Mouse (Mus musculus) cerebellum, adult 11 months (tissue): ENCODE measurements at regions not wholly inside any gene's neighbourhood (a gene's known extent, or its start where the extent isn't known, plus 50 kb on each side); places are given as distances from the start of the nearest gene placed in this dataset.

ENCODE experiments used
- DNase-seq: peaks from one replicate; pipeline ENCODE4 v3.0.0; 2022

GRCm38 (mm10) chr9:30770436-30771173 lies 151.6 kb downstream of the Adamts15 start:
- no peak for DNase-seq

DNA sequence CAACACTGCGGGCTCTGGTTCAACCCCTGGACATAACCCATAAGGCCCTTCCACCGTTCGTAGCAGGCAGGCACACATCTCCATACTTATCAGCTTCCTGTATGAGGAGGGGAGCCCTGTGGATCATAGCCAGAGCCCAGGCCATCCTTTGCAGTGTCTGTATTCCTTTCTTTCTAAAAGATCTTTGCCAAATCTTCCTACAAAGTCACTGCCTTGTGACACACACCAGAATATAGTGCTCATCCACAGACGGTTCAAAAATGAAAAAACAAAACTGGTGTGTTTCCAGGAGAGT lies 152.9 kb downstream of the Adamts15 start:
- no peak for DNase-seq

DNA sequence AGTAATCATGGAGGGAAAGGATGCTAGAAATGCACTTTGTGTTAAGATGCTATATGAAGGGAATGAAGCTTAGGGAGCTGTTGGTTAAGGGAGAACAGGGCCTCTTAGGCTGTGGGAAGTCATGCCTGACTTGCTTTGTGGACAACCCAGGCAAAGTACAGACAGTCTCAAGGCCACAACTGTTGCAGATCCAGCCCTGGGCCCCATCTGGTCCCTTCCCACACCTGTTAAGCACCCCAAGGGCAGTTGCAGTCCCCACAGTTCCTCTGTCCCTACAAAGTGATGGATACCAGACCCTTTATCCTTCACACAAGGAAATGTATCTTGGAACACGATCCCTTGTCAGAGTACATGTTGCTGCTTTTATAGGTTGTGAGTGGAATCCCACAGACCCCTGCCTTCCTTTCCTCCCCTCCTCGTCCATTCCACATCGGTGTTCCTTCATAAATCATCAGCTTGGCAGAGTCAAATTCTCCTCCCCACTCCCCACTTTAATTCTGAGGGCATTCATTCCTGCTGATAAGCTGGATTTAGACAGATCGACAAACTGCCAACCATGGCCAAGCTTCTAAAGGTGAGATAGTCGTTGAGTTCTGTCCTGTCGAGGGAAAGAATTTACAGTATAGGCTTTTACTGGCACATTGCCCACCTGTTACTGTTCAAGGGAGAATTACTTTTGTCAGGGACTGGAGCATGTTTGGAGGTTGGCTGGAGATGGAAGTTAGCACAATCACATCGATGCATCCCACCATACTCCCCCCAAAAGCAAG lies 153.4 kb downstream of the Adamts15 start:
- DNase-seq, result no peak

GRCm38 (mm10) chr9:30766701-30767100 lies 155.6 kb downstream of the Adamts15 start:
- DNase-seq, result no peak

DNA sequence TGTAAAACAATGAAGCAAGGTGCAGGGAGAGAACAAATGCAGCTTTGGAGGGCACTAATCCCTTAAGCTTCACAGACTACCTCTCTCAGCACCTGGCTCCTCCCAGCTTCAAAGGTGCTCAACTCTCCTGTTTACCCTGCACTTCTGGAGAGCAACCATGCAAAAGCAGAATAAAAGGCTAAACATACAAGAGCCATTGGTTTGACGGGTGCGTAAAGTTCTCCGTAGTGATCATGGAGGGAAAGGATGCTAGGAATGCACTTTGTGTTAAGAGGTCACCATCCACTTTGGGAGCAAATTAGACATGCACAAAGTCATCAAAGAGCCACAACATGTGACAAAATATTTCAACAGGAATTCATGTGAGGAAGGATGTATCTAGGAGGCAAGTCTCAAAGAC lies 156.1 kb downstream of the Adamts15 start:
- no peak for DNase-seq

- no peak for DNase-seq
These were observed 157.2 kb downstream of the Adamts15 start for GRCm38 (mm10) chr9:30765017-30765569.

- no peak for DNase-seq
These were observed 159.3 kb downstream of the Adamts15 start for GRCm38 (mm10) chr9:30762913-30763312.

DNA sequence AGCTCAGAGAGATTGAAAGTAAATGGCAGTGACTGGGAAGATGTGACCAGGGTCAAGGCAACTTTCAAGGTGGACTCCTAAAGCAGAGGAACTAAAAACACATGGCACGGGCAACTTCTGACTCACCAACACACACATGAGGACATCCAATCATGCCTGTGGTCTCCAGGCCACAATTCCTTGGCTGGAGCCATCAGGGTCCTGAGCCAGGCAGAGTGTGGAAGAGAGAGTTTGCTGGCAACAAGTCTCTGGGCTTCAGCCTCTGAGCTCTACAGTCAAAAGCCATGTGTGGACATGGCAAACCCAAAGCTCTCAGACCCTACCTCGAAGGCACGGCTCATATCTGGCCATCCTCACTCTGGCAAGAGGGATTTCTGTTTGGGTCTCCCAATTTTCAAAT lies 164.1 kb downstream of the Adamts15 start:
- DNase-seq, result no peak

- no peak for DNase-seq
These were observed 164.8 kb downstream of the Adamts15 start for GRCm38 (mm10) chr9:30757406-30757805.

DNA sequence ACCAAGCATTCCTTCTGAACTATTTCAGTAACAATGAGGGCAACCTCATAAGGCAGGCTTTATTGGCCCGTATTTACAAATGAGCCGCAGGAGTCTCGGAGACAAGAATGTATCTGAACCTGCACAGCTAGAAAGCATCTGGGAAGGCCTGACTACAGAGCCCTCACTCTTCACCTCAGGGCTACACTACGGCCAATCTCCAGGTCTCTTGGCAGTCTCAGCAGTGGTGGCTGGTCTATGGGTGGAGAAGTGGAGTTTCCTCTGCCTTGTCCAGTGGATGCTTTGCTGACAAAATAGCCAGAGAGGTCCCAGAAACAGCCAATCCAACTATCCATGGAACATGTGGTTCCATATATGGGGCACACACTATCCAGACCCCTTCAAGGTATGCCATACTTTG lies 165.5 kb downstream of the Adamts15 start:
- DNase-seq, result no peak

DNA sequence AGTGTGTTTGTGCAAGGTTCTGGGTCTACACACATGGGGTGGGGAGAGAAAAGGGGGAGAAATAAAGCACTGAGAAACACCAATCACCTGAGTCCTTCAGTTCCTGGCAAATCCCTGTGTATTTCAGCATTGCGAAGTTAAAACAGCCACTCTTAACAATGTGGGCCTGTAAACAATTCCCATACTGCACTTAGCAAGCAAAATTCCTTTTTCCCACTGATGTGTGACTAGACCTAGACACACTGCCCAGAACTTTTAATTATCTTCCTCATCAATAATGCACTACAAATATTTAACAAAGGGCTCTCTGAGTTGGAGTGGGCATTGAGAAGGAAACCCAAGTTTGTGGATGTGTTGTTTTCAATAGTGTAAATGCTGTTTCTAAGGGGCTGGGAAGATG lies 166.7 kb downstream of the Adamts15 start:
- DNase-seq, result no peak

- no peak for DNase-seq
These were observed 167.4 kb downstream of the Adamts15 start for GRCm38 (mm10) chr9:30754826-30755225.

DNA sequence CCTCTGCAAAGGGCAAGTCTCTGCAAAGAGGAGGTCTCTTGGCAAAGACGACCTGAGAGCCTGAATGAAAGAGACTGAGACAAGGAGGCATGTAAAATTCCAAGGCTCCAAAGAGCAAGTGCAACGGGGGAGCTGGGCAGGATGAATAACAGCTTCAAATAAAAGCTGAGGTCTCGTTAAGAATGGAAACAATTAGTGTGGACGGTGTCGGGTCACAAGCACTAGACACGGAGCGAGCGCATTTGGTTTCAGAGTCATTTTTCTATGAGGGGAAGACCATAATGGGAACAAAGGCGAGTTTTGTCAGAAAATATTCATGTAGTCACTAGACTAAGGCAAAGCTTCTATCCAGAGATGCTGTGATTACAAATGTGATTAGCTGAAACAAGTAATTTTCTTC lies 178.8 kb downstream of the Adamts15 start:
- no peak for DNase-seq

GRCm38 (mm10) chr9:30742471-30743098 lies 179.7 kb downstream of the Adamts15 start:
- DNase-seq, result no peak

GRCm38 (mm10) chr9:30731687-30732086 lies 190.6 kb downstream of the Adamts15 start:
- DNase-seq, result no peak

- no peak for DNase-seq
These were observed 198.7 kb downstream of the Adamts15 start for GRCm38 (mm10) chr9:30723364-30724070.

- DNase-seq, result no peak
These were observed 200.4 kb downstream of the Adamts15 start for GRCm38 (mm10) chr9:30721861-30722260.

- peak; percentile 8 for DNase-seq
These were observed 205.7 kb downstream of the Adamts15 start for GRCm38 (mm10) chr9:30716421-30717170.

GRCm38 (mm10) chr9:30710131-30710530 lies 212.1 kb downstream of the Adamts15 start:
- DNase-seq, result no peak

- no peak for DNase-seq
These were observed 222.4 kb downstream of the Adamts15 start for GRCm38 (mm10) chr9:30699848-30700247.

DNA sequence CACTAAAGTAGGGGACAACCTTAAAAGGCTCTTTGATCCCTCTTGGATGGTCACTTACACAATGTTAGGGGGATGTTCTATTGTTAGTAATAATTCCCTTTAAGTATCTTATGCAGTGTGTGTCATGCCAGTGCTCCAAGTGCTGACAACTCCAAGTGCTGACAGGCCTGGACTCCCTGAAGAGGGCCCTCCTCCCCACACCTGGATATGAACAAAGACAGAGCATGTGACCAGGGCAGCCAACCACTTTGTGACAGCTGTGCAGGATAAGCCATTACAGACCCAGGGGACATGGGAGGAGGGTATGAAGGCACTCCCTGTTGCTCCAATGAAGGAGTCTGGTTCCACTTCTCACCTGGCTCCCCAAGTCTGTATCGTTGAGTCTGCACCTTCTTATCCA lies 224.7 kb downstream of the Adamts15 start:
- DNase-seq, result no peak

DNA sequence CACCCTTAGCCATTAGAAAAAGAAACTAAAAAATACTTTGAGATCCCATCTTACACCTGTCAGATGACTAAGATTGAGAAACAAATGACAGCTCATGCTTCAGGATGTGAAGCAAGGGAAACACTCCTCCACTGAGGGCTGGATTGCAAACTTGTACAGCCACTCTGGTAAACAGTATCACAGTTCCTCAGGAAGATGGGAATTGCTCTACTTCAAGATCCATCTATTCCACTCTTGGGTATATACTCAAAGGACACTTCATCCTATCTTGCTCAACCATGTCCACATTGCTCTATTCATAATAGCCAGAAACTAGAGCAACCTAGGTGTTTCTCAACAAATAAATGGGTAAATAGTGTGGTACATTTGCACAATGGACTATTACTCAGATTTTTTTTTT lies 241.2 kb downstream of the Snx19 start:
- no peak for DNase-seq
